Mouse (Mus musculus) CD4-positive naive resting alpha-beta T cell, adult 76 days (primary cell): ENCODE results near the gene Scrn3. TPM values are rescaled to one million over a fixed set of nuclear protein-coding genes. Genes with fewer than 3 reads are reported as not detected.

Experiments
- total RNA-seq: library from RNA; stranded (reverse); gene quantifications from one replicate; pipeline ENCODE4 v1.2.4, GENCODE M21; 2023

Scrn3 gene
- total RNA-seq = 5.7 TPM

GRCm38 (mm10) chr2:73312152-73313116 is at the start of gene Scrn3, which contains the start of gene Cir1:
TSS of gene Scrn3 (plus strand) at chr2:73312601.
TSS of gene Cir1 (minus strand) at chr2:73312701.

GRCm38 (mm10) chr2:73271459-73272161 is 40.8 kb upstream of the Scrn3 start, which contains the start of gene Sp9:
TSS of gene Sp9 (plus strand) at chr2:73271925.

GRCm38 (mm10) chr2:73386356-73387046 is 74.1 kb downstream of the Scrn3 start, which contains the start of gene Gpr155:
TSS of gene Gpr155 (minus strand) at chr2:73386572.

Other genes starting within 250 kb of the Scrn3 start
- gene Ola1, start 93.7 kb upstream of the Scrn3 start, total RNA-seq = 41.4 TPM
- gene Sp9, start 40.7 kb upstream of the Scrn3 start, total RNA-seq = not detected
- gene Cir1, start 100 bp downstream of the Scrn3 start, total RNA-seq = 39.7 TPM
- gene Gpr155, start 74.0 kb downstream of the Scrn3 start, total RNA-seq = 13.2 TPM
- 154 TPM for gene Wipf1, start 217.1 kb downstream of the Scrn3 start, total RNA-seq